Mouse (Mus musculus) stomach, postnatal 0 days (tissue): ENCODE data around the gene Man2b2. TPM values are rescaled to one million over a fixed set of nuclear protein-coding genes. Genes with fewer than 3 reads are reported as not detected.
"Not testable (repeated sequence)": the region's sequence is repeated elsewhere in the genome, so short reads cannot be mapped to it uniquely, and the experiment has no call there.

Experiments used
- ATAC-seq: fragments of 200-750 bp; cut with Nextera tagmentation; 2 replicates; pipeline ENCODE4 v1.8.0; 2017; ENCODE audit not compliant: low FRiP score, low TSS enrichment
- DNase-seq: peaks from one replicate; pipeline ENCODE4 v3.0.0-alpha.2; 2016; ENCODE audit warnings: low spot score
- H3K27ac ChIP-seq: fragments of 300-500 bp; sonication (generic); replicated peaks from 2 replicates; pipeline ENCODE4 v1.5.1; 2014; ENCODE audit warnings: mild to moderate bottlenecking, control low read depth
- H3K27me3 ChIP-seq: fragments of 300-500 bp; sonication (generic); 2 replicates; pipeline ENCODE4 v1.6.1; 2014; ENCODE audit warnings: low read length; ENCODE audit not compliant: control insufficient read depth, insufficient read depth
- H3K36me3 ChIP-seq: fragments of 300-500 bp; sonication (generic); 2 replicates; pipeline ENCODE4 v1.6.1; 2014; ENCODE audit warnings: low read length, mixed read lengths; ENCODE audit not compliant: control insufficient read depth, insufficient read depth
- H3K4me1 ChIP-seq: fragments of 300-500 bp; sonication (generic); replicated peaks from 2 replicates; pipeline ENCODE4 v1.6.1; 2014; ENCODE audit warnings: antibody characterized with exemption; ENCODE audit not compliant: control insufficient read depth, insufficient read depth
- H3K4me2 ChIP-seq: fragments of 300-500 bp; sonication (generic); replicated peaks from 2 replicates; pipeline ENCODE4 v1.6.1; 2014; ENCODE audit warnings: low read depth, mild to moderate bottlenecking, control low read depth, moderate library complexity
- H3K4me3 ChIP-seq: fragments of 300-500 bp; sonication (generic); 2 replicates; pipeline ENCODE4 v1.5.1; 2014; ENCODE audit warnings: low read depth, low read length, control low read depth
- H3K9ac ChIP-seq: fragments of 300-500 bp; sonication (generic); 2 replicates; pipeline ENCODE4 v1.6.1; 2014; ENCODE audit warnings: mild to moderate bottlenecking, low read length, control low read depth, mixed read lengths
- H3K9me3 ChIP-seq: fragments of 300-500 bp; sonication (generic); 2 replicates; pipeline ENCODE4 v1.6.1; 2016; ENCODE audit warnings: low read length; ENCODE audit not compliant: control insufficient read depth
- CTCF ChIP-seq: IDR thresholded peaks from 2 replicates; pipeline ENCODE4 v1.5.1; 2016; ENCODE audit warnings: antibody characterized with exemption, low read depth, mild to moderate bottlenecking, moderate library complexity
- EP300 ChIP-seq: optimal IDR thresholded peaks from 2 replicates; pipeline ENCODE3; 2016; ENCODE audit warnings: antibody characterized with exemption
- WGBS: fragments of 180-500 bp; shearing (Covaris S2); extraction: QIAGEN DNeasy Blood & Tissue Kit; methylation state at CpG from one replicate; pipeline ENCODE4 v1.1.7; 2014; 5-methylcytosine and 5-hydroxymethylcytosine counted together
- polyA plus RNA-seq: library from polyadenylated mRNA; unstranded; fragments of >200 nt; fragmentation: Nextera tagmentation; extraction: Ambion mirVana; gene quantifications from 2 replicates; pipeline ENCODE4 v1.2.1, GENCODE M21; 2015

Gene Man2b2
- polyA plus RNA-seq, 1 experiment from 2014 or later = 16.3 TPM

- no peak for TF ChIP-seq EP300
- peak; percentile 27 for TF ChIP-seq CTCF
- peaks cover 3% of the 10 kb centered on the region; the same call in 1 of the 2 replicates for H3K36me3 ChIP-seq
- DNase-seq = no peak
- no peaks in the 10 kb centered on the region for H3K9me3 ChIP-seq
- H3K4me1 ChIP-seq = no peaks in the 10 kb centered on the region
- 69% methylated on average over 6 of the region's 6 CpGs for WGBS
- no peak overlapping the region for H3K9ac ChIP-seq
- no peak overlapping the region for H3K4me2 ChIP-seq
- no peak for ATAC-seq
- no peaks in the 10 kb centered on the region for H3K27me3 ChIP-seq
- no peak overlapping the region for H3K4me3 ChIP-seq
- no peak overlapping the region for H3K27ac ChIP-seq
Measured at GRCm38 (mm10) chr5:36814554-36814953, 15.9 kb downstream of the Man2b2 start.

- ATAC-seq (no peak; the same call in 1 of the 2 replicates), DNase-seq (peak; percentile 72)
Measured at GRCm38 (mm10) chr5:36811413-36811812, 19.0 kb downstream of the Man2b2 start.

GRCm38 (mm10) chr5:36810634-36811033, 19.8 kb downstream of the Man2b2 start:
- no peak overlapping the region for H3K9ac ChIP-seq
- TF ChIP-seq EP300 = no peak
- TF ChIP-seq CTCF = no peak
- H3K4me1 ChIP-seq = no peaks in the 10 kb centered on the region
- H3K27me3 ChIP-seq = no peaks in the 10 kb centered on the region
- no peak overlapping the region for H3K4me2 ChIP-seq
- no peak overlapping the region for H3K4me3 ChIP-seq
- no peaks in the 10 kb centered on the region for H3K36me3 ChIP-seq
- 90% methylated on average over 3 of the region's 3 CpGs for WGBS
- no peak overlapping the region for H3K27ac ChIP-seq
- ATAC-seq (peak; percentile 9; the same call in 1 of the 2 replicates), DNase-seq (no peak)
- H3K9me3 ChIP-seq = no peaks in the 10 kb centered on the region

More at GRCm38 (mm10) chr5:36811413-36811812, 19.0 kb downstream of the Man2b2 start:
- no peak overlapping the region for H3K27ac ChIP-seq
- H3K27me3 ChIP-seq = no peaks in the 10 kb centered on the region
- no peak overlapping the region for H3K9ac ChIP-seq
- no peaks in the 10 kb centered on the region for H3K36me3 ChIP-seq
- H3K4me3 ChIP-seq = no peak overlapping the region
- no peaks in the 10 kb centered on the region for H3K9me3 ChIP-seq
- no peak overlapping the region for H3K4me2 ChIP-seq
- no peaks in the 10 kb centered on the region for H3K4me1 ChIP-seq
- no peak for TF ChIP-seq EP300
- peak; percentile 90 for TF ChIP-seq CTCF
- WGBS = 30% methylated on average over 3 of the region's 3 CpGs

- no peak overlapping the region for H3K4me3 ChIP-seq
- H3K27me3 ChIP-seq = no peaks in the 10 kb centered on the region
- no peak overlapping the region for H3K4me2 ChIP-seq
- H3K36me3 ChIP-seq = no peaks in the 10 kb centered on the region
- H3K27ac ChIP-seq = no peak overlapping the region
- DNase-seq (no peak), ATAC-seq (0 out of 2 replicates have a peak, but pooled peaks have one; percentile 18)
- H3K9me3 ChIP-seq = no peaks in the 10 kb centered on the region
- no peaks in the 10 kb centered on the region for H3K4me1 ChIP-seq
- 81% methylated on average over 7 of the region's 7 CpGs for WGBS
- H3K9ac ChIP-seq = no peak overlapping the region
- TF ChIP-seq EP300 (no peak), CTCF (no peak)
Measured at GRCm38 (mm10) chr5:36809123-36809522, 21.3 kb downstream of the Man2b2 start.

- WGBS = 29% methylated on average over 5 of the region's 5 CpGs
- no peak for DNase-seq
- no peak overlapping the region for H3K27ac ChIP-seq
- no peak overlapping the region for H3K9ac ChIP-seq
- H3K36me3 ChIP-seq = no peaks in the 10 kb centered on the region
- H3K4me3 ChIP-seq = no peak overlapping the region
- no peaks in the 10 kb centered on the region for H3K27me3 ChIP-seq
- H3K4me1 ChIP-seq = no peaks in the 10 kb centered on the region
- no peaks in the 10 kb centered on the region for H3K9me3 ChIP-seq
- no peak for ATAC-seq
- H3K4me2 ChIP-seq = no peak overlapping the region
- no peak for TF ChIP-seq CTCF
- TF ChIP-seq EP300 = no peak
Measured at GRCm38 (mm10) chr5:36807106-36807505, 23.3 kb downstream of the Man2b2 start.

- Histone ChIP-seq H3K9me3 (no peaks in the 10 kb centered on the region), H3K4me2 (peak overlapping the region; percentile 58; the same call in 1 of the 2 replicates), H3K4me3 (no peak overlapping the region), H3K4me1 (no peaks in the 10 kb centered on the region), H3K36me3 (no peaks in the 10 kb centered on the region; the same call in 1 of the 2 replicates), H3K27me3 (no peaks in the 10 kb centered on the region), H3K9ac (no peak overlapping the region), H3K27ac (no peak overlapping the region)
- ATAC-seq = no peak
- WGBS = 48% methylated on average over 8 of the region's 8 CpGs
- DNase-seq = no peak
- no peak for TF ChIP-seq EP300
- TF ChIP-seq CTCF = no peak
Measured at GRCm38 (mm10) chr5:36797291-36797690, 33.2 kb downstream of the Man2b2 start.

GRCm38 (mm10) chr5:36796296-36797014, 34.0 kb downstream of the Man2b2 start, which contains the start of gene Mrfap1:
Mrfap1 (minus strand) TSS chr5:36796772.
- peak within 1 kb of the TSS; percentile 58 for H3K4me2 ChIP-seq
- H3K9ac ChIP-seq = peak within 1 kb of the TSS; percentile 73
- not testable (repeated sequence) for H3K4me1 ChIP-seq, H3K36me3 ChIP-seq, H3K9me3 ChIP-seq, H3K27me3 ChIP-seq
- under 1% methylated on average over 90 of the region's 90 CpGs for WGBS
- H3K27ac ChIP-seq = peak within 1 kb of the TSS; percentile 94
- ATAC-seq (peak; percentile 84), DNase-seq (peak; percentile 93)
- H3K4me3 ChIP-seq = peak within 1 kb of the TSS; percentile 64
